Mouse (Mus musculus) heart, embryonic 15.5 days (tissue): ENCODE results near the gene Lepr. TPM values are rescaled to one million over a fixed set of nuclear protein-coding genes. Genes with fewer than 3 reads are reported as not detected.
"Not testable (repeated sequence)": the region's sequence is repeated elsewhere in the genome, so short reads cannot be mapped to it uniquely, and the experiment has no call there.

Source experiments
- ATAC-seq: fragments of 200-750 bp; cut with Nextera tagmentation; replicated peaks from 2 replicates; pipeline ENCODE4 v1.8.0; 2017; ENCODE audit warnings: low read depth, moderate TSS enrichment; ENCODE audit not compliant: insufficient number of reproducible peaks, insufficient read depth, low FRiP score
- H3K27ac ChIP-seq: fragments of 300-500 bp; sonication (generic); 2 replicates; pipeline ENCODE4 v1.5.1; 2015; ENCODE audit warnings: mild to moderate bottlenecking, inconsistent platforms
- H3K27me3 ChIP-seq: fragments of 300-500 bp; sonication (generic); 2 replicates; pipeline ENCODE4 v1.6.1; 2015; ENCODE audit warnings: inconsistent platforms
- H3K36me3 ChIP-seq: fragments of 300-500 bp; sonication (generic); 2 replicates; pipeline ENCODE4 v1.6.1; 2015; ENCODE audit warnings: mild to moderate bottlenecking, inconsistent platforms
- H3K4me1 ChIP-seq: fragments of 300-500 bp; sonication (generic); replicated peaks from 2 replicates; pipeline ENCODE4 v1.6.1; 2015; ENCODE audit warnings: inconsistent platforms
- H3K4me2 ChIP-seq: fragments of 300-500 bp; sonication (generic); 2 replicates; pipeline ENCODE4 v1.6.1; 2015; ENCODE audit warnings: inconsistent platforms, mild to moderate bottlenecking, moderate library complexity
- H3K4me3 ChIP-seq: fragments of 300-500 bp; sonication (generic); 2 replicates; pipeline ENCODE4 v1.5.1; 2015; ENCODE audit warnings: mild to moderate bottlenecking, inconsistent platforms
- H3K9ac ChIP-seq: fragments of 300-500 bp; sonication (generic); 2 replicates; pipeline ENCODE4 v1.6.1; 2015; ENCODE audit warnings: mild to moderate bottlenecking, inconsistent platforms
- H3K9me3 ChIP-seq: fragments of 300-500 bp; sonication (generic); replicated peaks from 2 replicates; pipeline ENCODE4 v1.6.1; 2016; ENCODE audit warnings: inconsistent platforms
- WGBS: fragments of 180-500 bp; shearing (Covaris S2); methylation state at CpG from one replicate; pipeline ENCODE4 v1.1.7; 2015; ENCODE audit warnings: mixed read lengths; 5-methylcytosine and 5-hydroxymethylcytosine counted together
- polyA plus RNA-seq: library from polyadenylated mRNA; unstranded; fragments of >200 nt; fragmentation: Nextera tagmentation; extraction: Ambion mirVana; gene quantifications from 2 replicates; pipeline ENCODE4 v1.2.1, GENCODE M21; 2015

Gene Lepr
- polyA plus RNA-seq, 1 experiment from 2014 or later, result 1.6 TPM

- Histone ChIP-seq H3K27me3 (peaks cover 15% of the 10 kb centered on the region), H3K36me3 (no peaks in the 10 kb centered on the region), H3K4me2 (no peak overlapping the region), H3K4me1 (peaks cover 7% of the 10 kb centered on the region; the same call in 1 of the 2 replicates), H3K9ac (no peak overlapping the region), H3K9me3 (no peaks in the 10 kb centered on the region), H3K27ac (no peak overlapping the region), H3K4me3 (no peak overlapping the region)
- 84% methylated on average over 6 of the region's 6 CpGs for WGBS
- ATAC-seq, result no peak
Observed at GRCm38 (mm10) chr4:101715805-101716204, 1.4 kb upstream of the Lepr start.

GRCm38 (mm10) chr4:101718991-101719580, 1.9 kb downstream of the Lepr start:
- Histone ChIP-seq H3K9ac (no peak overlapping the region), H3K4me2 (no peak overlapping the region), H3K36me3 (no peaks in the 10 kb centered on the region), H3K27me3 (peaks cover 15% of the 10 kb centered on the region), H3K4me1 (peaks cover 7% of the 10 kb centered on the region; the same call in 1 of the 2 replicates), H3K4me3 (no peak overlapping the region), H3K27ac (no peak overlapping the region), H3K9me3 (no peaks in the 10 kb centered on the region)
- WGBS, result 14% methylated on average over 5 of the region's 5 CpGs
- ATAC-seq, result no peak

- no peaks in the 10 kb centered on the region for H3K9me3 ChIP-seq
- no peak for ATAC-seq
- 67% methylated on average over 4 of the region's 4 CpGs for WGBS
- H3K36me3 ChIP-seq, result no peaks in the 10 kb centered on the region
- no peak overlapping the region for H3K27ac ChIP-seq
- H3K27me3 ChIP-seq, result peaks cover 7% of the 10 kb centered on the region
- peaks cover 7% of the 10 kb centered on the region; the same call in 1 of the 2 replicates for H3K4me1 ChIP-seq
- H3K4me3 ChIP-seq, result no peak overlapping the region
- no peak overlapping the region for H3K4me2 ChIP-seq
- H3K9ac ChIP-seq, result no peak overlapping the region
Observed at GRCm38 (mm10) chr4:101721705-101722104, 4.5 kb downstream of the Lepr start.

- H3K4me2 ChIP-seq, result no peak overlapping the region
- H3K36me3 ChIP-seq, result no peaks in the 10 kb centered on the region
- no peaks in the 10 kb centered on the region for H3K9me3 ChIP-seq
- no peaks in the 10 kb centered on the region for H3K4me1 ChIP-seq
- H3K27ac ChIP-seq, result no peak overlapping the region
- ATAC-seq, result no peak
- no peak overlapping the region for H3K4me3 ChIP-seq
- 80% methylated on average over 2 of the region's 2 CpGs for WGBS
- H3K27me3 ChIP-seq, result no peaks in the 10 kb centered on the region
- H3K9ac ChIP-seq, result no peak overlapping the region
Observed at GRCm38 (mm10) chr4:101741973-101742372, 24.8 kb downstream of the Lepr start.

GRCm38 (mm10) chr4:101745534-101745933, 28.3 kb downstream of the Lepr start:
- no peaks in the 10 kb centered on the region for H3K27me3 ChIP-seq
- no peaks in the 10 kb centered on the region for H3K4me1 ChIP-seq
- H3K9me3 ChIP-seq, result no peaks in the 10 kb centered on the region
- no peaks in the 10 kb centered on the region for H3K36me3 ChIP-seq
- no peak overlapping the region for H3K4me3 ChIP-seq
- ATAC-seq, result no peak
- no peak overlapping the region for H3K27ac ChIP-seq
- no peak overlapping the region for H3K9ac ChIP-seq
- H3K4me2 ChIP-seq, result no peak overlapping the region
- 89% methylated on average over 4 of the region's 4 CpGs for WGBS

GRCm38 (mm10) chr4:101760490-101760889, 43.3 kb downstream of the Lepr start:
- WGBS, result 69% methylated on average over 5 of the region's 5 CpGs

GRCm38 (mm10) chr4:101843923-101844322, 126.7 kb downstream of the Lepr start, which contains the start of gene B020004J07Rik:
B020004J07Rik (minus strand) TSS chr4:101844023.
- 80% methylated on average over 4 of the region's 4 CpGs for WGBS
- H3K4me1 ChIP-seq, ATAC-seq, H3K4me2 ChIP-seq, H3K9ac ChIP-seq, H3K4me3 ChIP-seq, H3K27ac ChIP-seq, H3K27me3 ChIP-seq, H3K9me3 ChIP-seq, H3K36me3 ChIP-seq: not testable (repeated sequence)

More at GRCm38 (mm10) chr4:101760490-101760889, 43.3 kb downstream of the Lepr start:
- no peak overlapping the region for H3K27ac ChIP-seq
- no peaks in the 10 kb centered on the region for H3K27me3 ChIP-seq
- no peak for ATAC-seq
- H3K4me1 ChIP-seq, result no peaks in the 10 kb centered on the region
- no peak overlapping the region for H3K9ac ChIP-seq
- no peak overlapping the region for H3K4me3 ChIP-seq
- no peaks in the 10 kb centered on the region for H3K36me3 ChIP-seq
- no peaks in the 10 kb centered on the region for H3K9me3 ChIP-seq
- H3K4me2 ChIP-seq, result no peak overlapping the region

- Histone ChIP-seq H3K27me3 (no peaks in the 10 kb centered on the region), H3K4me2 (no peak overlapping the region), H3K9ac (no peak overlapping the region), H3K9me3 (0 out of 2 replicates have a peak, but pooled peaks cover 5% of the 10 kb centered on the region), H3K4me3 (no peak overlapping the region), H3K4me1 (no peaks in the 10 kb centered on the region), H3K36me3 (no peaks in the 10 kb centered on the region), H3K27ac (no peak overlapping the region)
- no peak for ATAC-seq
- 64% methylated on average over 2 of the region's 2 CpGs for WGBS
Observed at GRCm38 (mm10) chr4:101850908-101851307, 133.7 kb downstream of the Lepr start.

- H3K27me3 ChIP-seq, result no peaks in the 10 kb centered on the region
- no peak overlapping the region for H3K27ac ChIP-seq
- H3K9me3 ChIP-seq, result no peaks in the 10 kb centered on the region
- no peak overlapping the region for H3K4me3 ChIP-seq
- H3K36me3 ChIP-seq, result no peaks in the 10 kb centered on the region
- 49% methylated on average over 6 of the region's 6 CpGs for WGBS
- H3K9ac ChIP-seq, result no peak overlapping the region
- no peak for ATAC-seq
- H3K4me2 ChIP-seq, result no peak overlapping the region
- no peaks in the 10 kb centered on the region for H3K4me1 ChIP-seq
Observed at GRCm38 (mm10) chr4:101860873-101861272, 143.7 kb downstream of the Lepr start.

GRCm38 (mm10) chr4:101862289-101862688, 145.1 kb downstream of the Lepr start:
- Histone ChIP-seq H3K9ac (no peak overlapping the region), H3K4me1 (no peaks in the 10 kb centered on the region), H3K4me2 (no peak overlapping the region), H3K4me3 (no peak overlapping the region), H3K9me3 (no peaks in the 10 kb centered on the region), H3K27me3 (no peaks in the 10 kb centered on the region), H3K27ac (no peak overlapping the region), H3K36me3 (no peaks in the 10 kb centered on the region)
- WGBS, result 80% methylated on average over 6 of the region's 6 CpGs
- no peak for ATAC-seq
